Mouse (Mus musculus): ENCODE data around the gene Ttc3. TPM values are rescaled to one million over a fixed set of nuclear protein-coding genes. Genes with fewer than 3 reads are reported as not detected.

Ttc3 gene
- polyA plus RNA-seq, 1 experiment from 2014 or later, result 484 TPM

DNA sequence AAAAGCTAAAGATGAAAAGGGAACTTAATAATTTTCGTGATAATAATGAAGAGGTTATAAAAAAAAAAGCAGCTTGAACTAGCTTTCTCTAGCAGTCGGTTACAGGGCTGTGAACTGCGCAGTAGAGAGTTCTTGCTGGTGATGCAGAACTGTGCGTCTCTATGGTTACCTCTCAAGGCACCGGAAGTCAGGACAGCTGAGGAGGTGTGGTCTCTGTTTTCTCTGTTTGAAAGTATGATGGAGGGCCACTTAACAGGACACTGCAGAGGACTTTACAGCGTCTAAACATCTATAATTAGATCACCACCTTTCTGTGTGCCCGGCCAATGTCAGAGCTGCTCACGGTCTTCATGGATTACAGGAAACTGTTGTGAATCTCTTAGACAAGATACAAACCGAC is 16.0 kb upstream of the Ttc3 start:
- Histone ChIP-seq H3K4me1 (replicated peaks; ENCODE audit: control insufficient read depth, insufficient read depth, low read length) (no peaks in the 10 kb centered on the region), H3K36me3 (ENCODE audit: control insufficient read depth, insufficient read depth, low read length) (no peaks in the 10 kb centered on the region), H3K27ac (ENCODE audit: low read depth, low read length) (no peak overlapping the region), H3K9ac (ENCODE audit: low read length) (no peak overlapping the region), H3K27me3 (ENCODE audit: control insufficient read depth, insufficient read depth, low read length) (no peaks in the 10 kb centered on the region), H3K4me3 (ENCODE audit: low read depth, low read length) (no peak overlapping the region), H3K4me2 (ENCODE audit: low read depth, low read length, severe bottlenecking) (no peak overlapping the region), H3K9me3 (ENCODE audit: control insufficient read depth, low read length) (no peaks in the 10 kb centered on the region)
- WGBS, result 62% methylated on average over 9 of the region's 9 CpGs
- DNase-seq (ENCODE audit: low spot score), result no peak
- ATAC-seq (replicated peaks; ENCODE audit: low FRiP score), result no peak

DNA sequence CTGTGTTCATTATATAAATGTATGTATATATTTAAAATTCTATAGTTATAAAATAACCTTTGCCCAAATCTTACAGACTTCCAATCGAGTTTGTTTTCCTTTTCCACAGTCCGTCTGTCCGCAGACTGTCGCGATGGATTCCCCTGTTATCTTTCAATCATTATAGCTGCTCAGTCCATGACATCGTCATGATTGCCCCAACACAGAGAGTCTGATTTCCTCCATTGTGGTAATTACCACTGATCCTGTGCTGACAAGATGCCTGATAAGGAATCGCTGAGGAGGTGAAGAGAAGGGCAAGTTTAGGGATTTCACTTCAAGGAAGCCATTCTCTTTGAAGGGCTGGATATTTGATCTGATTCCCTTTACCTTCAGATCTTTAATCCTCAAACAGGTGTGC is 14.4 kb upstream of the Ttc3 start:
- Histone ChIP-seq H3K9ac (ENCODE audit: low read length) (no peak overlapping the region), H3K4me2 (ENCODE audit: low read depth, low read length, severe bottlenecking) (no peak overlapping the region), H3K36me3 (ENCODE audit: control insufficient read depth, insufficient read depth, low read length) (no peaks in the 10 kb centered on the region), H3K27me3 (ENCODE audit: control insufficient read depth, insufficient read depth, low read length) (no peaks in the 10 kb centered on the region), H3K9me3 (ENCODE audit: control insufficient read depth, low read length) (no peaks in the 10 kb centered on the region), H3K27ac (ENCODE audit: low read depth, low read length) (no peak overlapping the region), H3K4me1 (replicated peaks; ENCODE audit: control insufficient read depth, insufficient read depth, low read length) (no peaks in the 10 kb centered on the region), H3K4me3 (ENCODE audit: low read depth, low read length) (no peak overlapping the region)
- no peak for DNase-seq (ENCODE audit: low spot score)
- no peak for ATAC-seq (replicated peaks; ENCODE audit: low FRiP score)
- 70% methylated on average over 7 of the region's 7 CpGs for WGBS

DNA sequence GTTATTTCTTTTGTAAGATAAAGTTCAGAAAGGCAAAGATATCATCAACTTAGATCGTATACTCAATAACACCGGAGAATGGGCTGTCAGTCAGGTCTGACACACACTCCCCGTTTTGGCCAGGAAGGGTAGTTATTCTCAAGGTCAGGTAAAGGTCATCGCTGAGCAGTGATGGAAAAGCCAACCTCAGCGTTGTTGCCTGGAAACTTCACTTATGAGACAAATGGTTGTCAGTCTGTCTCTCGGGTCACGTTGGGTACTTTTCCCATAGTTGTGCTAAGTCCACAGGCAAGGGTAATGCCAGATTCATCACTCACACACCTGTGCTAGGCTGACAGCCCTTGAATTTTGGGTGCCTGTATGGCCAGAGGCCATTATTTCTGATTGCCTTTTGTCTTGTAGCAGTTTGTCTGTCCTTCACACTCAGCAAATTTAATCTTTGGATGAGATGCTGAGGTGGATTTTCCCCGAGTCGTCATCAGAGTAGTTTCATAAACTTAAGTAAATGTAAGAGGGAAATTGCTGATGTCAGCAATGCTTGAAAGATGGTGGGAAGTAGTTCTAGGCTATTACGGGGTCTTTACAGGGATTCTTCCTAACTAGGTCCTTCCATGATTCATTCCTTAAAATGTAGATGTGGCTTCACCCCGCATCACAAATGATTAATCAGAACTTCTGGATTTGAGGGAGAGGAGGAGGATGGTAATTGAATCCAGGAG is 13.5 kb upstream of the Ttc3 start:
- DNase-seq (ENCODE audit: low spot score) (no peak), ATAC-seq (replicated peaks; ENCODE audit: low FRiP score) (no peak)
- Histone ChIP-seq H3K27me3 (ENCODE audit: control insufficient read depth, insufficient read depth, low read length) (no peaks in the 10 kb centered on the region), H3K27ac (ENCODE audit: low read depth, low read length) (no peak overlapping the region), H3K4me3 (ENCODE audit: low read depth, low read length) (no peak overlapping the region), H3K9me3 (ENCODE audit: control insufficient read depth, low read length) (no peaks in the 10 kb centered on the region), H3K36me3 (ENCODE audit: control insufficient read depth, insufficient read depth, low read length) (no peaks in the 10 kb centered on the region), H3K9ac (ENCODE audit: low read length) (no peak overlapping the region), H3K4me1 (replicated peaks; ENCODE audit: control insufficient read depth, insufficient read depth, low read length) (no peaks in the 10 kb centered on the region), H3K4me2 (ENCODE audit: low read depth, low read length, severe bottlenecking) (no peak overlapping the region)
- 83% methylated on average over 11 of the region's 11 CpGs for WGBS

DNA sequence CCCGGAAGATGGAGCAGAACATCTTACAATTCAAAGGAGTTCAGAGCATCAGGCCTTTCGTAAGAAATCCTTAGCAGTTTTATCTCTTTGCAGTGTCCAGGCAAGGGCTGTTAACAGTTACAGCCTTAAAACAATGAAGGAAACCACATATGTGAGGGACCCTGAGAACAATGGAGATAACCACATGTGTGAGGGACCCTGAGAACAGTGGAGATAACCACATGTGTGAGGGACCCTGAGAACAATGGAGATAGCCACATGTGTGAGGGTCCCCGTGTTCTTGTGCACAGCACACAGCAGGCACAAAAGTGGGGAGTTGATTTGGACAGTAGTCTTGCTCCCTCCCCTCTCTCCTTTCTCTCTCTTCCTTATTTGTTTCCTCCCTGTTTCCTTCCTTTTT is 12.3 kb upstream of the Ttc3 start:
- H3K4me3 ChIP-seq (ENCODE audit: low read depth, low read length), result no peak overlapping the region
- no peak overlapping the region for H3K4me2 ChIP-seq (ENCODE audit: low read depth, low read length, severe bottlenecking)
- H3K4me1 ChIP-seq (replicated peaks; ENCODE audit: control insufficient read depth, insufficient read depth, low read length), result no peaks in the 10 kb centered on the region; the same call in 1 of the 2 replicates
- no peaks in the 10 kb centered on the region for H3K9me3 ChIP-seq (ENCODE audit: control insufficient read depth, low read length)
- ATAC-seq (replicated peaks; ENCODE audit: low FRiP score) (no peak), DNase-seq (ENCODE audit: low spot score) (no peak)
- H3K36me3 ChIP-seq (ENCODE audit: control insufficient read depth, insufficient read depth, low read length), result no peaks in the 10 kb centered on the region
- H3K27ac ChIP-seq (ENCODE audit: low read depth, low read length), result no peak overlapping the region
- no peak overlapping the region for H3K9ac ChIP-seq (ENCODE audit: low read length)
- H3K27me3 ChIP-seq (ENCODE audit: control insufficient read depth, insufficient read depth, low read length), result no peaks in the 10 kb centered on the region
- 82% methylated on average over 3 of the region's 3 CpGs for WGBS

DNA sequence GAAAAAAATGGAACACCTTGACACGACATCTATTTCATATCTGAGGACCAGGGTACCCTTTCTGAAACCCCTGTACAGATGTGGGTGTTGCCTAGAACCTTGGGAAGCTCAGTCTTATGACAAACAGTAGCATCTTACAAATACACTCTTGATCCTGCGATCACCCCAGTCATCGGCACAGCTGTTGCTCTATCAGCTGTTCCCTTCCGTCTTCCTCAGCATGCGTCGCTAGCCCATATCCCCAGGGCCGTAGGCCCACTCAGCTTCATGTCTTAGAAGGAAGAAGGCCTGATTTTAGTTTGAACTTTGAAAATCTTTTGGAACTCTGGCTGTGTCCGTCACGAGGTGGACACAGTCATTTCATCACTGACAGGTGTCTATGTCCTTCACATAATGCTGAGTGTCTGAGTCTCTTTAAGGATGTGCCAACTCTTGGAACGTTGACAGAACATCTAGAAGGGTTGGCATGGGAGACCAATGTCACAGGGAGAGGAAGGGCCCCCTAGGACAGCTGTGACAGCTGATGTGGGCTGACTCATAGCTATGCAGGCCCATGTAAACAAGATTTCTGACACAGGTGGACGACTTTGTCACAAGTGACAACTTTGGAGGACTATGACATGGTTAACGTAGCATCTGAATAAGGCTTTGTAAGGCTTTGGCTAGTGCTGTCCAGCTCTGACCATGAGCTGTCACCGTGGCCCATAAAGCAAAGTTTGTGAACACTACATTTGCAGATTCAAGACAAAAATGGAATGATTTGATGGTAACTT is 9.7 kb upstream of the Ttc3 start:
- Histone ChIP-seq H3K9ac (ENCODE audit: low read length) (no peak overlapping the region), H3K9me3 (ENCODE audit: control insufficient read depth, low read length) (no peaks in the 10 kb centered on the region), H3K36me3 (ENCODE audit: control insufficient read depth, insufficient read depth, low read length) (no peaks in the 10 kb centered on the region), H3K4me2 (ENCODE audit: low read depth, low read length, severe bottlenecking) (no peak overlapping the region), H3K27ac (ENCODE audit: low read depth, low read length) (no peak overlapping the region), H3K4me1 (replicated peaks; ENCODE audit: control insufficient read depth, insufficient read depth, low read length) (no peaks in the 10 kb centered on the region; the same call in 1 of the 2 replicates), H3K4me3 (ENCODE audit: low read depth, low read length) (no peak overlapping the region), H3K27me3 (ENCODE audit: control insufficient read depth, insufficient read depth, low read length) (no peaks in the 10 kb centered on the region)
- ATAC-seq (replicated peaks; ENCODE audit: low FRiP score), result no peak
- DNase-seq (ENCODE audit: low spot score), result no peak
- WGBS, result 88% methylated on average over 13 of the region's 13 CpGs

DNA sequence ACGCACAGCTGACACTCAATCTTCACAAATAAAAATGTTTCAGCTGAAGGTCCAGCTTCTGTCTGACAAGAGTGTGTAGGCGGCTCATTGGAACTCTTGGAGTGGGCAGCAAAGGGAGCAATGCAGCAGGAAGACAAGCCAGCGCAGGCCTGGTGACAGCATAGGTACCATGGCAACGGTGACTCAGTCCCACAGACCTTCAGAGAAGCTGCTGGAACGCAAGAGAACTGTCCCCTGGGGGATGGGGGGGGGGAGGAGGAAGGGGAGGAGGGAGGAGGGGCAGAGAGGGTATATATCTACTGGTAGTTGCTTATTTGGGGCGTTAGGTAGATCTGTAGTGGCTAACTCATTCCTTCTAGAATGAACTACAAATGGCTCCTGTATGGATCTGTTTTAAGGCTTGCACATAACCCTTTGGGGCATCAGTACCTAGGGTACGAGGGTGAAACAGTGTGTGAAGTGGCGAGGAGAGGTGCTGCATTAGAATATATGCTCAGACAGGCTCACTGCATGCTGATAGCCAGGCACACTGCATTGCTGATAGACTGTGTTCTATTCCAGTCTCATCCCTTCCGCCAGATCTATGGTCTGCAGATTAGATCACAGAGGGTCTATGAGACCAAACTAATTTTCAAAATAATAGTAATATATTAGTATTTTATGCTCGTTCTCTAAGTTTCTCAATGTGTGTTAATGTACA is 8.1 kb upstream of the Ttc3 start:
- Histone ChIP-seq H3K36me3 (ENCODE audit: control insufficient read depth, insufficient read depth, low read length) (no peaks in the 10 kb centered on the region), H3K4me2 (ENCODE audit: low read depth, low read length, severe bottlenecking) (no peak overlapping the region), H3K9me3 (ENCODE audit: control insufficient read depth, low read length) (no peaks in the 10 kb centered on the region), H3K4me1 (replicated peaks; ENCODE audit: control insufficient read depth, insufficient read depth, low read length) (no peaks in the 10 kb centered on the region; the same call in 1 of the 2 replicates), H3K9ac (ENCODE audit: low read length) (no peak overlapping the region), H3K27ac (ENCODE audit: low read depth, low read length) (no peak overlapping the region), H3K27me3 (ENCODE audit: control insufficient read depth, insufficient read depth, low read length) (no peaks in the 10 kb centered on the region), H3K4me3 (ENCODE audit: low read depth, low read length) (no peak overlapping the region)
- ATAC-seq (replicated peaks; ENCODE audit: low FRiP score) (no peak), DNase-seq (ENCODE audit: low spot score) (peak; percentile 65)
- WGBS, result 56% methylated on average over 10 of the region's 10 CpGs

DNA sequence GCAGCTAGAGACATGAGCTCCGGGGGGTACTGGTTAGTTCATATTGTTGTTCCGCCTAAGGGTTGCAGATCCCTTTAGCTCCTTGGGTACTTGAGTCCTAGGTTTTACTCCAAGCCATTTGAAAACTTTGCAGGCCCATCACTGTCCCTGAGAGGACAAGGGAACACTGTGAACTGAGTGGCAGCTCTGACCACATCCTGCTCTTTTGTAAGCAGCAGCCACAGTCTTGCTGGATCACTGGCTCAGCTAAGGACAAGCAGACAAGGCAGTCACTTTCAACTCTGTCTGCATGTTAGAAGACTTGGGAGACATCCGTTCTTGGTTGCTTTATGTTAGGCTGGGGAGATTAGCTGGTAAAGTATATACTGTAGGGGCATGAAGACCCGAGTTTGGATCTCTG is 6.6 kb upstream of the Ttc3 start:
- H3K36me3 ChIP-seq (ENCODE audit: control insufficient read depth, insufficient read depth, low read length), result no peaks in the 10 kb centered on the region
- H3K4me1 ChIP-seq (replicated peaks; ENCODE audit: control insufficient read depth, insufficient read depth, low read length), result no peaks in the 10 kb centered on the region; the same call in 1 of the 2 replicates
- no peaks in the 10 kb centered on the region for H3K27me3 ChIP-seq (ENCODE audit: control insufficient read depth, insufficient read depth, low read length)
- no peak overlapping the region for H3K4me2 ChIP-seq (ENCODE audit: low read depth, low read length, severe bottlenecking)
- no peak overlapping the region for H3K27ac ChIP-seq (ENCODE audit: low read depth, low read length)
- DNase-seq (ENCODE audit: low spot score) (no peak), ATAC-seq (replicated peaks; ENCODE audit: low FRiP score) (no peak)
- 94% methylated on average over 4 of the region's 4 CpGs for WGBS
- no peak overlapping the region for H3K9ac ChIP-seq (ENCODE audit: low read length)
- H3K4me3 ChIP-seq (ENCODE audit: low read depth, low read length), result no peak overlapping the region
- no peaks in the 10 kb centered on the region for H3K9me3 ChIP-seq (ENCODE audit: control insufficient read depth, low read length)

DNA sequence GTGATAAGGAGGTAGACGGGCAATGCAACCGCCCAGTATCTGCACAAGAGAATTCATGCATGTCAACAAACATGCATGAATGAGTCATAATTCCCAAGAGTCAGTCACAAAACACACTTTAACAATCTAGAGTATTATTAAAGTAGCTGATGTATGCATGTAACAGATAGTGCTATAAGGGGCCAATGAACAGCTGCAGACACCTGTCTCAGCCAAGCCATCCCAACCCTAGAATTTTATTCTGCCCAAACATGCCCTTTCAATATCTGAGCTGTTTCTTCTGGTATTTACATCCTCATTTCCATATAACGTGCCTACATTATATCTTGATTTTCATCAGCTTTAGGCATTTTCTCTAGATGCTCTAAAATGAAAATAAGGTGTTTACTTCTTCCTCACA is 5.0 kb upstream of the Ttc3 start:
- 93% methylated on average over 3 of the region's 3 CpGs for WGBS
- Histone ChIP-seq H3K9ac (ENCODE audit: low read length) (no peak overlapping the region), H3K27me3 (ENCODE audit: control insufficient read depth, insufficient read depth, low read length) (no peaks in the 10 kb centered on the region), H3K27ac (ENCODE audit: low read depth, low read length) (no peak overlapping the region), H3K36me3 (ENCODE audit: control insufficient read depth, insufficient read depth, low read length) (no peaks in the 10 kb centered on the region), H3K4me2 (ENCODE audit: low read depth, low read length, severe bottlenecking) (no peak overlapping the region), H3K4me3 (ENCODE audit: low read depth, low read length) (no peak overlapping the region), H3K9me3 (ENCODE audit: control insufficient read depth, low read length) (no peaks in the 10 kb centered on the region), H3K4me1 (replicated peaks; ENCODE audit: control insufficient read depth, insufficient read depth, low read length) (no peaks in the 10 kb centered on the region; the same call in 1 of the 2 replicates)
- ATAC-seq (replicated peaks; ENCODE audit: low FRiP score) (no peak), DNase-seq (ENCODE audit: low spot score) (no peak)

Data from forebrain, embryonic 11.5 days (tissue).